Mouse (Mus musculus): ENCODE results near the gene Cfap73.

The Cfap73 gene

GRCm38 (mm10) chr5:120634131-120634530 lies at the start of gene Cfap73:
Gene Cfap73, minus strand, starts transcription at chr5:120634235.
- no peak for DNase-seq

GRCm38 (mm10) chr5:120682982-120683771 lies 49.1 kb upstream of the Cfap73 start:
- no peak for DNase-seq

GRCm38 (mm10) chr5:120680918-120681317 lies 46.9 kb upstream of the Cfap73 start:
- DNase-seq, result no peak

GRCm38 (mm10) chr5:120679676-120680555 lies 45.9 kb upstream of the Cfap73 start:
- DNase-seq, result peak; percentile 97

GRCm38 (mm10) chr5:120677516-120677915 lies 43.5 kb upstream of the Cfap73 start:
- DNase-seq, result no peak

GRCm38 (mm10) chr5:120674229-120675145 lies 40.5 kb upstream of the Cfap73 start:
- DNase-seq, result no peak

- DNase-seq, result peak; percentile 71
Measured at GRCm38 (mm10) chr5:120673626-120674025, 39.6 kb upstream of the Cfap73 start.

GRCm38 (mm10) chr5:120671865-120672264 lies 37.8 kb upstream of the Cfap73 start:
- DNase-seq, result no peak

- no peak for DNase-seq
Measured at GRCm38 (mm10) chr5:120670132-120670531, 36.1 kb upstream of the Cfap73 start.

- DNase-seq, result no peak
Measured at GRCm38 (mm10) chr5:120668761-120669160, 34.7 kb upstream of the Cfap73 start.

- DNase-seq, result no peak
Measured at GRCm38 (mm10) chr5:120664888-120665287, 30.9 kb upstream of the Cfap73 start.

GRCm38 (mm10) chr5:120660816-120661215 lies 26.8 kb upstream of the Cfap73 start:
- peak; percentile 76 for DNase-seq

- DNase-seq, result peak; percentile 87
Measured at GRCm38 (mm10) chr5:120656281-120656751, 22.3 kb upstream of the Cfap73 start.

GRCm38 (mm10) chr5:120653873-120654272 lies 19.8 kb upstream of the Cfap73 start:
- no peak for DNase-seq

GRCm38 (mm10) chr5:120652915-120653701 lies 19.1 kb upstream of the Cfap73 start:
- peak; percentile 70 for DNase-seq

GRCm38 (mm10) chr5:120651230-120651629 lies 17.2 kb upstream of the Cfap73 start:
- DNase-seq, result no peak

GRCm38 (mm10) chr5:120649938-120650337 lies 15.9 kb upstream of the Cfap73 start:
- DNase-seq, result no peak

- no peak for DNase-seq
Measured at GRCm38 (mm10) chr5:120649374-120649933, 15.4 kb upstream of the Cfap73 start.

GRCm38 (mm10) chr5:120648569-120649373 lies 14.7 kb upstream of the Cfap73 start, which contains the start of gene Rasal1:
Gene Rasal1, plus strand, starts transcription at chr5:120648812.
- DNase-seq, result peak; percentile 88

- peak; percentile 61 for DNase-seq
Measured at GRCm38 (mm10) chr5:120647814-120648491, 13.9 kb upstream of the Cfap73 start.

Data from layer of hippocampus, adult 9-11 months (tissue).